Mouse (Mus musculus) cerebellum, adult 2 months (tissue): ENCODE results near the gene Lrrc73. TPM values are rescaled to one million over a fixed set of nuclear protein-coding genes. Genes with fewer than 3 reads are reported as not detected.

Experiments used
- DNase-seq, 2 experiments: peaks; one replicate each; pipeline ENCODE4 v3.0.0; 2021
- H3K27ac ChIP-seq: fragments of 200-500 bp; 2 replicates; pipeline ENCODE4 v1.5.1; 2012; ENCODE audit warnings: low read length, control low read depth, inconsistent platforms; ENCODE audit not compliant: insufficient read depth
- H3K27me3 ChIP-seq: fragments of 200-500 bp; 2 replicates; pipeline ENCODE4 v1.6.1; 2012; ENCODE audit warnings: inconsistent platforms, mild to moderate bottlenecking, low read length, moderate library complexity; ENCODE audit not compliant: control insufficient read depth, insufficient read depth
- H3K4me1 ChIP-seq: fragments of 200-500 bp; 2 replicates; pipeline ENCODE4 v1.6.1; 2011; ENCODE audit warnings: low read length; ENCODE audit not compliant: control insufficient read depth, insufficient read depth
- H3K4me3 ChIP-seq: fragments of 200-500 bp; replicated peaks from 2 replicates; pipeline ENCODE3; 2011; ENCODE audit warnings: mild to moderate bottlenecking, low read depth, low read length, control low read depth; ENCODE audit not compliant: insufficient read depth
- CTCF ChIP-seq: fragments of 200-500 bp; IDR thresholded peaks from 2 replicates; pipeline ENCODE4 v1.5.1; 2011; ENCODE audit warnings: low read depth, mild to moderate bottlenecking, control low read depth, low read length, moderate library complexity, borderline replicate concordance; ENCODE audit not compliant: insufficient read depth
- POLR2A ChIP-seq: fragments of 200-500 bp; IDR thresholded peaks from 2 replicates; pipeline ENCODE4 v1.6.1; 2011; ENCODE audit warnings: low read length, control low read depth, borderline replicate concordance; ENCODE audit not compliant: insufficient read depth
- WGBS: fragments of 180-500 bp; shearing (Covaris S2); methylation state at CpG from one replicate; pipeline ENCODE4 v1.1.7; 2018; 5-methylcytosine and 5-hydroxymethylcytosine counted together
- polyA plus RNA-seq: library from polyadenylated mRNA; depleted of rRNA; stranded (reverse); fragments of >200 nt; gene quantifications from 2 replicates; pipeline ENCODE4 v1.2.3, GENCODE M21; 2012

Lrrc73 gene
- polyA plus RNA-seq, 1 experiment: 26.8 TPM

GRCm38 (mm10) chr17:46265502-46265901 is 12.2 kb downstream of the Lrrc73 start:
- Histone ChIP-seq H3K4me1 (no peaks in the 10 kb centered on the region), H3K27ac (no peak overlapping the region), H3K4me3 (no peak overlapping the region), H3K27me3 (no peaks in the 10 kb centered on the region)
- WGBS: 30% methylated on average over 12 of the region's 12 CpGs
- DNase-seq: no peak
- TF ChIP-seq CTCF: no peak
- no peak for TF ChIP-seq POLR2A

- DNase-seq: peak; percentile 87 to 89
- Histone ChIP-seq H3K4me3 (no peak overlapping the region), H3K27ac (no peak overlapping the region), H3K4me1 (no peaks in the 10 kb centered on the region), H3K27me3 (no peaks in the 10 kb centered on the region)
- WGBS: 18% methylated on average over 14 of the region's 14 CpGs
- TF ChIP-seq CTCF (peak; percentile 87), POLR2A (no peak)
Observed at GRCm38 (mm10) chr17:46265918-46266618, 12.7 kb downstream of the Lrrc73 start.

GRCm38 (mm10) chr17:46266986-46267385 is 13.7 kb downstream of the Lrrc73 start:
- TF ChIP-seq CTCF (no peak), POLR2A (no peak)
- no peak for DNase-seq
- Histone ChIP-seq H3K4me3 (no peak overlapping the region), H3K4me1 (no peaks in the 10 kb centered on the region), H3K27me3 (no peaks in the 10 kb centered on the region), H3K27ac (no peak overlapping the region)
- WGBS: 74% methylated on average over 6 of the region's 6 CpGs

DNA sequence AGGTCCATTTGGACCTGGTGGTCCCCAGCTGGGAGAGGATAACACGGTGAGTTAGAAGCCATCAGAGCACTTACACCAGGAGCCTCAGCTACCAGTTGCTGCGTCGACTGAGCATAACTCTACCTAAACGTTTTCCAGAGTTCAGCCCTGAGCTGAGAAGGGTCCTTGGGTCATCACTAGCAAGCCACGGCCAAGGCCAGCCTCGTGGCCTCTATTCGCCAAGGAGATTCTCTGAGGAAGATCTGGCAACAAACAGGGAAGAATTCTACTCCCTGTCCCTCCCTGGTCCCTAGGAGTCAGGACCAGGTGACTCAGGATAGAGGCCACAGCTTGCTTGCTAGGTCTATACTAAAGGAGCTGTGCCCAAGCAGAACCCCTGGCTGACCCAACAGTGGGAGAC is 14.2 kb downstream of the Lrrc73 start:
- no peak overlapping the region for H3K4me3 ChIP-seq
- DNase-seq: no peak
- no peak overlapping the region for H3K27ac ChIP-seq
- no peaks in the 10 kb centered on the region for H3K27me3 ChIP-seq
- 84% methylated on average over 7 of the region's 7 CpGs for WGBS
- no peak for TF ChIP-seq CTCF
- TF ChIP-seq POLR2A: no peak
- H3K4me1 ChIP-seq: no peaks in the 10 kb centered on the region

DNA sequence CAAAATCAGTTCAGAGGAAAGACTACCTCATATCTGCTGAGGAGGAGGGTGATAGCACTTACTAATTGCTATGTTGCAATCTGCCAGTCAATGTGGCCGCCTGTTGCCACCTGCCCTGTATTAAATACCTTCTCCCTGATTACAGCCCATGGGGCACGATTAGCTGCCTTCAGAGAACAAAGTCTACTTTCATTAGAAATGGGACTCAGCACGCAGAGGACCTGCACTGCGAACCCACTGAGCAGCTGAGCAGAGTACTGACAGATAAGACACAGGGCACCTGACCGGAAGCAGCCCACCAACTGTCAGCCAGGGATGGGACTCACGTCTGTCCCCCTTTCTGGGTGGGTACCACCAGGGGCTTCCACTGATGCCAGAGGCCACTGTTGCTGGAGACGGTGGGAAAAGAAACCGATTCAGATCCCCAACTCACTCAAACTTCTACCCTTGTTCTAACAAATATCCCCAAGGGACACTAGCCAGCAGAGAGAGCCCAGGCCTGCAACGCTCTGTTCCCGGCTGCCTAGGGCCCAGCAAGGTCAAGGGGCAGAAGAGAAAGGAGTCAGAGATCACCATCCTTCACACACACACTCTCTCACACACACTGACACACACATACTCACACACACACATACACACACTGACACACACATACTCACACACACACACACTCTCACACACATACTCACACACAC is 14.8 kb downstream of the Lrrc73 start:
- Histone ChIP-seq H3K27me3 (no peaks in the 10 kb centered on the region), H3K4me1 (no peaks in the 10 kb centered on the region), H3K4me3 (no peak overlapping the region), H3K27ac (no peak overlapping the region)
- WGBS: 75% methylated on average over 10 of the region's 10 CpGs
- TF ChIP-seq POLR2A (no peak), CTCF (no peak)
- DNase-seq: no peak

DNA sequence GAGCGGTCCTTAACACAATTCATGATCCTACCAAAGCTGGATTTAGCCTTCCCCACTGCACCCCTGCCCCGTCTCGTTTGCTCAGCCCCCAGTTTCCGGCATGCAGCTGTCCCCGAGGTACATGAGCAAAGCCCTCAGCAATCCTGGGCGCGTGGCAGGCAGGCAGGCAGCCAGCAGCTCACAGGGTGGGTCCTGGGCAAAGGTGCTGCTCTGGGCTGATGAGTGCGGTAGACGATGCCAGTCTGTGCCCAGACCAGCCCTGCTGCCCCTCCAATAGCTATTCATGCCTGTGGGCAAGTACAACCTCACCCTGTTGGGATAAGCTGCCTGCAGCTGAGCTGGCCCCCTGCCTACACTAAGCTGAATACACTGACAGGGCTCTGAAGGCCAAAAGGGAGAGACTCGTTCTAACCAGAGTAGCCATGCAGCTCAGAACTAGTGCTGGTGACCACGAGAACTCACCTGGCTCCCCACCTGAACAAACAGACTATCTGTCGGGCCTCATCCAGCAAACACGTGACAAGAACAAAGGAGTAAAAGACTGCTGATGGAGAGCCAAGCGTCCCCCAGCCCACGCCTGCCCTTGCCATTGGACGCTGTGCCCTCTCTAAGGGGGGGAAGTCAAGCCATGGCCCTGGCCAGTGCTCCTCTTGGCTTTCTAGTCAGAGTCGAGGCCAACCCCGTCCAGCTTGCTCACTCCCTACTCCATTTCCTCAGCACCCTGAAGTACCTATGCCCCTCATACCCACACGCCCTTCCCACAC is 16.6 kb downstream of the Lrrc73 start:
- TF ChIP-seq POLR2A: no peak
- no peak for TF ChIP-seq CTCF
- DNase-seq: peak in 1 of 2 experiments; percentile 17
- H3K4me3 ChIP-seq: no peak overlapping the region
- H3K27ac ChIP-seq: no peak overlapping the region
- H3K27me3 ChIP-seq: no peaks in the 10 kb centered on the region
- H3K4me1 ChIP-seq: no peaks in the 10 kb centered on the region
- WGBS: 53% methylated on average over 19 of the region's 19 CpGs

GRCm38 (mm10) chr17:46272058-46272457 is 18.7 kb downstream of the Lrrc73 start:
- no peak overlapping the region for H3K4me3 ChIP-seq
- DNase-seq: peak in 1 of 2 experiments; percentile 20
- TF ChIP-seq CTCF (no peak), POLR2A (no peak)
- no peaks in the 10 kb centered on the region for H3K27me3 ChIP-seq
- no peaks in the 10 kb centered on the region for H3K4me1 ChIP-seq
- 84% methylated on average over 2 of the region's 2 CpGs for WGBS
- H3K27ac ChIP-seq: no peak overlapping the region
